Mouse (Mus musculus) ES-Bruce4 (cell line): Measurements from ENCODE around the gene Jsrp1.

Experiments used
- CTCF ChIP-seq: IDR thresholded peaks from one replicate; pipeline ENCODE4 v1.8.1; 2011; ENCODE audit warnings: low read depth, low read length
- EP300 ChIP-seq: IDR thresholded peaks from 2 replicates; pipeline ENCODE4 v1.6.1; 2011; ENCODE audit warnings: low read depth, low read length; ENCODE audit not compliant: insufficient read depth

- no peak for TF ChIP-seq CTCF
- no peak for TF ChIP-seq EP300
These were observed 52.4 kb downstream of the Jsrp1 start for GRCm38 (mm10) chr10:80760596-80761524.
